Mouse (Mus musculus): Measurements from ENCODE around the gene Cachd1. TPM values are rescaled to one million over a fixed set of nuclear protein-coding genes. Genes with fewer than 3 reads are reported as not detected.
A peak's percentile ranks its signal among the peaks of the same experiment; 100 is the strongest.

Gene Cachd1
- polyA plus RNA-seq, 1 experiment = 43.1 TPM

GRCm38 (mm10) chr4:100782891-100783290, 6.4 kb downstream of the Cachd1 start:
- TF ChIP-seq POLR2A (IDR thresholded peaks at IDR 0.05; ENCODE audit: borderline replicate concordance, extremely low read depth, low read depth, low read length) = no peak
- no peak for TF ChIP-seq CTCF (IDR thresholded peaks at IDR 0.05; ENCODE audit: insufficient read depth, low read length)
- Histone ChIP-seq H3K4me3 (replicated peaks; ENCODE audit: extremely low read depth, low read depth, low read length) (no peak overlapping the region), H3K4me1 (ENCODE audit: control insufficient read depth, insufficient read depth, low read length) (peaks cover 11% of the 10 kb centered on the region; the same call in 1 of the 2 replicates)
- WGBS = 64% methylated on average over 3 of the region's 3 CpGs
- no peak for DNase-seq

- WGBS = 73% methylated on average over 3 of the region's 3 CpGs
- H3K4me1 ChIP-seq (ENCODE audit: control insufficient read depth, insufficient read depth, low read length) = peaks cover 5% of the 10 kb centered on the region
- TF ChIP-seq POLR2A (IDR thresholded peaks at IDR 0.05; ENCODE audit: borderline replicate concordance, extremely low read depth, low read depth, low read length) (no peak), CTCF (IDR thresholded peaks at IDR 0.05; ENCODE audit: insufficient read depth, low read length) (no peak)
- no peak overlapping the region for H3K4me3 ChIP-seq (replicated peaks; ENCODE audit: extremely low read depth, low read depth, low read length)
- no peak for DNase-seq
These were observed 10.7 kb downstream of the Cachd1 start for GRCm38 (mm10) chr4:100787201-100787600.

DNA sequence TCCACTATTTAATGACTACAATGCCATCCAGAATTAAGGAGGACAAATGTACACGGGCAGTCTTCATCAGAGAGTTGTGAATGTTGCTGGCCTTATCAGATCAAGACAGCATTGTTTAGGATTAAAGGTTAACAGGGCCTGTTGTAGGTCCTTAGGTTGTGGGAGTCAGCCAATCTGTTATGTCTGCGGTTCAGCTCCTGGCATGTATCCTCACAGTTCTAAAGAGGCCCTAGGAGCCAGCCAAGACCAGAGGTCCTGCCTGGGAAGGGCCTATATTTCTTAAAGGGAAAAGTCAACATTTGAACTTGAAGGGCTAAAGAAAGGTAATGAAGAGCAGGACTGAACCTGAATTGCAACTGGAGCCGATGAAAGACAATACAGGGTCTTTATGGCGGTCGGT, 13.7 kb downstream of the Cachd1 start:
- 50% methylated on average over 5 of the region's 5 CpGs for WGBS
- Histone ChIP-seq H3K4me1 (ENCODE audit: control insufficient read depth, insufficient read depth, low read length) (peaks cover 8% of the 10 kb centered on the region), H3K4me3 (replicated peaks; ENCODE audit: extremely low read depth, low read depth, low read length) (no peak overlapping the region)
- no peak for DNase-seq
- TF ChIP-seq POLR2A (IDR thresholded peaks at IDR 0.05; ENCODE audit: borderline replicate concordance, extremely low read depth, low read depth, low read length) (no peak), CTCF (IDR thresholded peaks at IDR 0.05; ENCODE audit: insufficient read depth, low read length) (no peak)

DNA sequence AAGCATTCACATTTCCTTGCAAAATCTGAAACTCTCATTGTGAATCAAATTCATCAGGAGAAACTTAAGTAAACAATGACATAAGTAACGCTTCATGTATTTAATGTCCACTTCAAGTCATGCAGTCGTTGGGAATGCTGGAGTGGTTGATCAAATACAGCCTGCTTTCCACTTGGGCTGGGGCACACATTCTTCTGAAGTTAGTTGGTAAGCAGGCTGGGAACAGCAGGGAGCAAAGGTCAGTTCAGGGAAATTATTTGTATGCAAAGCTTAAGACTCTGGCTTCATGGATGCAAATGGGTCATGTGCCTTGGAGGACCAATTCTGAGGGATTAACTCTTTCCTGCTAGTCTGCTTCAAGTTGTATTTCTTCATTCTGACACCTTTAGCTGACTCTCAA, 16.7 kb downstream of the Cachd1 start:
- no peak overlapping the region for H3K4me3 ChIP-seq (replicated peaks; ENCODE audit: extremely low read depth, low read depth, low read length)
- TF ChIP-seq POLR2A (IDR thresholded peaks at IDR 0.05; ENCODE audit: borderline replicate concordance, extremely low read depth, low read depth, low read length) (no peak), CTCF (IDR thresholded peaks at IDR 0.05; ENCODE audit: insufficient read depth, low read length) (no peak)
- 25% methylated on average over 2 of the region's 2 CpGs for WGBS
- no peak for DNase-seq
- H3K4me1 ChIP-seq (ENCODE audit: control insufficient read depth, insufficient read depth, low read length) = peaks cover 6% of the 10 kb centered on the region; the same call in 1 of the 2 replicates

DNA sequence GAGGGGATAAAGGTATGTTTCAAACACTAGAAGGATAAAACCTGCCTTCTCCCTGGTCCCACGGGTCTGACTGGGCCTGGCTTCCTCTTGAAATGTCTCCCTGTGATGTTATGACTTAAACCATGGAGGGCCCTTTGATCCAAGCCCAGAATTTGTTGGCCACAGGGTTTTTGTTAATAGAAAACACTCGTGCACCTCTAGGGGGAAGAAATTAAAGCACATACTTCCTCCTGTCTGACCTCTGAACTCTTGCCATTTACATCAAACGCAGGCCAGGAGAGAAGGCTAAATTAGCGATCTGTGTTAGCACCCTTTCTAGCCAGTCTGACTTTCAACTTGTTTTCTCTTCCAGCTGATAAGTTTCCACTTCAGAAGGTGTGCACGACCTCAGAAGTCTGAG, 19.0 kb downstream of the Cachd1 start:
- 49% methylated on average over 5 of the region's 5 CpGs for WGBS
- Histone ChIP-seq H3K4me1 (ENCODE audit: control insufficient read depth, insufficient read depth, low read length) (peaks cover 8% of the 10 kb centered on the region; the same call in 1 of the 2 replicates), H3K4me3 (replicated peaks; ENCODE audit: extremely low read depth, low read depth, low read length) (no peak overlapping the region)
- no peak for DNase-seq
- TF ChIP-seq POLR2A (IDR thresholded peaks at IDR 0.05; ENCODE audit: borderline replicate concordance, extremely low read depth, low read depth, low read length) = no peak
- TF ChIP-seq CTCF (IDR thresholded peaks at IDR 0.05; ENCODE audit: insufficient read depth, low read length) = no peak

DNA sequence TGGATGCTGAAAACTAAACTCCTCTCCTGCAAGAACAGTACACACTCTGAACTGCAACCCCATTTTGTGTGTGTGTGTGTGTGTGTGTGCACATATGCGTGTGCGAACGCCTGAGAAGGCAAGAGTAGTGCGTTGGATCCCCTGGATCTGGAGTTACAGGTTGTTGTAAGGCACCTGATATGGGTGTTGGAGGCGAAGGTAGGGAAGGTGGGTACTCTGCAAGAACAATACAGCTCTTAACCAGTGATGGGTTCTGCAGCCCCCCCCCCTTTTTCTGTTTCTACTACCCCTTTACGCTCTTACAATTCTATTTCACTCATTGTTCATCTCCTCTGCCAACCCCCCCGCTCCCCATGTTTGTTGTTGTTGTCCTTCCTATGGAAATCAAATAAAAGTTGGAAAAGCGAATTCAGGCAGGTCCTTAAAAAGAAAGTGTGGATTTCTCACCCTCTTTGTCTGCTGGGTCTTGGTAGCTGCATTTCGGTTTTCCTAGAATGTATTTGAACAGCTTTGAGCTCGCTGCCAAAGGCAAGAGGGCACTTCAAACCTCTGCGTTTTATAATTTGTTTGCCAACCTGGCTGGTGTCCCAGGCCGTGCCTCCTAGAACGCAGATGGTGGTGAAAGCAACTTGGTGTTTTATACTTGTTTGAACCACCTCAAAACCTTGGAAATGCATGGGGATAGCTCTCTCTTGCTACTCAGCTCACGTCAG, 24.4 kb downstream of the Cachd1 start:
- 70% methylated on average over 14 of the region's 14 CpGs for WGBS
- Histone ChIP-seq H3K4me3 (replicated peaks; ENCODE audit: extremely low read depth, low read depth, low read length) (no peak overlapping the region), H3K4me1 (ENCODE audit: control insufficient read depth, insufficient read depth, low read length) (0 out of 2 replicates have a peak, but pooled peaks cover 2% of the 10 kb centered on the region)
- no peak for TF ChIP-seq POLR2A (IDR thresholded peaks at IDR 0.05; ENCODE audit: borderline replicate concordance, extremely low read depth, low read depth, low read length)
- TF ChIP-seq CTCF (IDR thresholded peaks at IDR 0.05; ENCODE audit: insufficient read depth, low read length) = no peak
- DNase-seq = peak; percentile 76

DNA sequence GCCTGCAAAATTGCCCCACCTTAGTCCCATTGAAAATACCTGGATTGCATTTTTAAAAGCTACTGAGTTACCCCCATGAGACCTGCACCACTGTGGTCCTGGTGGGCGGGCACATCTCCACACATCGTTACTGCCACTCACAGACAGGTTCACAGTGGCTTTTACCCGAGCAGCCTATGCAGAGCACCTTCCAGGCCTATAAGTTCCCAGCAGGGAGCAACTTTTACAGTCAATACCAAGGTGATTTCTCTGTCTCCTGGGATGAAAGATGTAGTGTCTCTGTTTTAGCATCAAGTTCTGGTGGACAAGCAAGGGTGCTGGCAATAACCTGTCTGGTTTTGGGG, 24.9 kb downstream of the Cachd1 start:
- TF ChIP-seq CTCF (IDR thresholded peaks at IDR 0.05; ENCODE audit: insufficient read depth, low read length) = no peak
- no peak for TF ChIP-seq POLR2A (IDR thresholded peaks at IDR 0.05; ENCODE audit: borderline replicate concordance, extremely low read depth, low read depth, low read length)
- 70% methylated on average over 3 of the region's 3 CpGs for WGBS
- Histone ChIP-seq H3K4me3 (replicated peaks; ENCODE audit: extremely low read depth, low read depth, low read length) (no peak overlapping the region), H3K4me1 (ENCODE audit: control insufficient read depth, insufficient read depth, low read length) (0 out of 2 replicates have a peak, but pooled peaks cover 2% of the 10 kb centered on the region)
- no peak for DNase-seq

DNA sequence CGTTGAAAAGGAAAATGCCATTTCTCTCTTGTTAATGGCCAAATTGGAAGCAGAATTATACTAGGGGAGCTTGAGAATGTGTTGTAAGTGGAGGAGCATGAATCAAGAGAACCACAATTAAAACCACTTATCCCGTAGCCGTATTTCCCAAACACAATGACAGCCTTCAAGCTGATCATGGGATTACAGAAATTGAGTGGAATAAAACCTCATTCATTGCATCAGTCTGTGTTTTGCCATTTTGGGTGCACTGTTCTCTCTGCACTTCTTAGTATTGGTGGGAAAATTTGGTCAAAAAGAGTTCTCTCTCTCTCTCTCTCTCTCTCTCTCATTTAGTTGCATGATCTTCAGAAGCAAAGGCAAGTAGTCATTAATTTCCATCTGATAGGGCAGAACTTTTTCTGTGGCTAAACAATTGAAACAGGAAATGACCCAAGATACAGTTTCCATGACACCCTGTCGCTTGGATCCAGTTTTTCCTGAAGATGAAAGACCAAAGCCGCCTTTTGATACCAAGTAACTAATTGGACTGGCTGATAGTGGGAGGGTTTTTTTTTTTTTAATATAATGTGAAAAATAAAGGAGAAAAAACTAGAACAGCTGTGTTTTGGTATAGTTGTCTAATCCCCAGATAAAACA, 34.7 kb downstream of the Cachd1 start:
- Histone ChIP-seq H3K4me1 (ENCODE audit: control insufficient read depth, insufficient read depth, low read length) (peaks cover 7% of the 10 kb centered on the region; the same call in 1 of the 2 replicates), H3K4me3 (replicated peaks; ENCODE audit: extremely low read depth, low read depth, low read length) (no peak overlapping the region)
- DNase-seq = no peak
- WGBS = 48% methylated on average over 5 of the region's 5 CpGs
- no peak for TF ChIP-seq POLR2A (IDR thresholded peaks at IDR 0.05; ENCODE audit: borderline replicate concordance, extremely low read depth, low read depth, low read length)
- TF ChIP-seq CTCF (IDR thresholded peaks at IDR 0.05; ENCODE audit: insufficient read depth, low read length) = no peak

GRCm38 (mm10) chr4:100811802-100812510, 35.5 kb downstream of the Cachd1 start:
- H3K4me1 ChIP-seq (ENCODE audit: control insufficient read depth, insufficient read depth, low read length) = peaks cover 7% of the 10 kb centered on the region; the same call in 1 of the 2 replicates
- TF ChIP-seq POLR2A (IDR thresholded peaks at IDR 0.05; ENCODE audit: borderline replicate concordance, extremely low read depth, low read depth, low read length) (no peak), CTCF (IDR thresholded peaks at IDR 0.05; ENCODE audit: insufficient read depth, low read length) (no peak)
- no peak for DNase-seq
- 49% methylated on average over 8 of the region's 8 CpGs for WGBS
- no peak overlapping the region for H3K4me3 ChIP-seq (replicated peaks; ENCODE audit: extremely low read depth, low read depth, low read length)

Measured in lung, adult 2 months (tissue).